Mouse (Mus musculus): ENCODE measurements around the gene Mical3. TPM values are rescaled to one million over a fixed set of nuclear protein-coding genes. Genes with fewer than 3 reads are reported as not detected.
A peak's percentile ranks its signal among the peaks of the same experiment; 100 is the strongest.
"Not testable (repeated sequence)": the region's sequence is repeated elsewhere in the genome, so short reads cannot be mapped to it uniquely, and the experiment has no call there.

Mical3 gene
- total and polyA plus RNA-seq, 3 experiments = 52.1 to 127 (median 114) TPM

- TF ChIP-seq CTCF (IDR thresholded peaks at IDR 0.05) (no peak), EP300 (IDR thresholded peaks at IDR 0.05; ENCODE audit: insufficient read depth, low read depth, low read length) (no peak), POLR2A (IDR thresholded peaks at IDR 0.05; ENCODE audit: insufficient read depth, low read depth, low read length) (no peak)
- peaks cover 5% of the 10 kb centered on the region; the same call in 1 of the 2 replicates for H3K4me1 ChIP-seq (ENCODE audit: control insufficient read depth, insufficient read depth, low read length)
- H3K27ac ChIP-seq = no peak overlapping the region
- WGBS = 23% methylated on average over 12 of the region's 12 CpGs
- no peaks in the 10 kb centered on the region for H3K79me2 ChIP-seq (replicated peaks; ENCODE audit: control insufficient read depth, insufficient read depth, low read length)
- H3K36me3 ChIP-seq (ENCODE audit: control insufficient read depth, insufficient read depth, low read length) = no peaks in the 10 kb centered on the region
- no peak overlapping the region for H3K9ac ChIP-seq (ENCODE audit: low read depth, low read length)
- peak in 1 of 2 experiments; percentile 63 for DNase-seq
- no peaks in the 10 kb centered on the region for H3K27me3 ChIP-seq (ENCODE audit: control insufficient read depth, insufficient read depth, low read length)
- H3K4me3 ChIP-seq = no peak overlapping the region
- intact Hi-C loops (cut with DNase I) = no loop called here
Measured at GRCm38 (mm10) chr6:120932597-120932996, 198.2 kb downstream of the Mical3 start.

GRCm38 (mm10) chr6:120930450-120931306 lies 200.1 kb downstream of the Mical3 start:
- no peaks in the 10 kb centered on the region for H3K36me3 ChIP-seq (ENCODE audit: control insufficient read depth, insufficient read depth, low read length)
- H3K9ac ChIP-seq (ENCODE audit: low read depth, low read length) = no peak overlapping the region
- DNase-seq = no peak
- H3K79me2 ChIP-seq (replicated peaks; ENCODE audit: control insufficient read depth, insufficient read depth, low read length) = no peaks in the 10 kb centered on the region
- H3K4me1 ChIP-seq (ENCODE audit: control insufficient read depth, insufficient read depth, low read length) = peaks cover 5% of the 10 kb centered on the region; the same call in 1 of the 2 replicates
- WGBS = 80% methylated on average over 6 of the region's 6 CpGs
- no peak for TF ChIP-seq EP300 (IDR thresholded peaks at IDR 0.05; ENCODE audit: insufficient read depth, low read depth, low read length)
- no peak for TF ChIP-seq CTCF (IDR thresholded peaks at IDR 0.05)
- no peak for TF ChIP-seq POLR2A (IDR thresholded peaks at IDR 0.05; ENCODE audit: insufficient read depth, low read depth, low read length)
- H3K27me3 ChIP-seq (ENCODE audit: control insufficient read depth, insufficient read depth, low read length) = no peaks in the 10 kb centered on the region
- H3K27ac ChIP-seq = no peak overlapping the region
- H3K4me3 ChIP-seq = no peak overlapping the region
- intact Hi-C loops (cut with DNase I) = no loop called here

GRCm38 (mm10) chr6:120929421-120929820 lies 201.4 kb downstream of the Mical3 start:
- no peak overlapping the region for H3K9ac ChIP-seq (ENCODE audit: low read depth, low read length)
- H3K36me3 ChIP-seq (ENCODE audit: control insufficient read depth, insufficient read depth, low read length) = no peaks in the 10 kb centered on the region
- intact Hi-C loops (cut with DNase I) = no loop called here
- H3K4me3 ChIP-seq = no peak overlapping the region
- no peak for DNase-seq
- H3K27me3 ChIP-seq (ENCODE audit: control insufficient read depth, insufficient read depth, low read length) = no peaks in the 10 kb centered on the region
- H3K4me1 ChIP-seq (ENCODE audit: control insufficient read depth, insufficient read depth, low read length) = peaks cover 5% of the 10 kb centered on the region; the same call in 1 of the 2 replicates
- H3K79me2 ChIP-seq (replicated peaks; ENCODE audit: control insufficient read depth, insufficient read depth, low read length) = no peaks in the 10 kb centered on the region
- no peak overlapping the region for H3K27ac ChIP-seq
- TF ChIP-seq EP300 (IDR thresholded peaks at IDR 0.05; ENCODE audit: insufficient read depth, low read depth, low read length) (no peak), CTCF (IDR thresholded peaks at IDR 0.05) (no peak), POLR2A (IDR thresholded peaks at IDR 0.05; ENCODE audit: insufficient read depth, low read depth, low read length) (no peak)
- 82% methylated on average over 1 of the region's 1 CpGs for WGBS

GRCm38 (mm10) chr6:120927765-120928164 lies 203.0 kb downstream of the Mical3 start:
- Histone ChIP-seq H3K9ac (ENCODE audit: low read depth, low read length) (no peak overlapping the region), H3K4me3 (no peak overlapping the region), H3K27ac (no peak overlapping the region), H3K4me1 (ENCODE audit: control insufficient read depth, insufficient read depth, low read length) (peaks cover 4% of the 10 kb centered on the region; the same call in 1 of the 2 replicates), H3K27me3 (ENCODE audit: control insufficient read depth, insufficient read depth, low read length) (no peaks in the 10 kb centered on the region), H3K79me2 (replicated peaks; ENCODE audit: control insufficient read depth, insufficient read depth, low read length) (no peaks in the 10 kb centered on the region), H3K36me3 (ENCODE audit: control insufficient read depth, insufficient read depth, low read length) (no peaks in the 10 kb centered on the region)
- TF ChIP-seq CTCF (IDR thresholded peaks at IDR 0.05) = no peak
- no peak for TF ChIP-seq EP300 (IDR thresholded peaks at IDR 0.05; ENCODE audit: insufficient read depth, low read depth, low read length)
- TF ChIP-seq POLR2A (IDR thresholded peaks at IDR 0.05; ENCODE audit: insufficient read depth, low read depth, low read length) = no peak
- intact Hi-C loops (cut with DNase I) = no loop called here
- peak; percentile 46 for DNase-seq
- WGBS = 17% methylated on average over 3 of the region's 3 CpGs

GRCm38 (mm10) chr6:120926880-120927279 lies 203.9 kb downstream of the Mical3 start:
- H3K27ac ChIP-seq = no peak overlapping the region
- no peak for DNase-seq
- intact Hi-C loops (cut with DNase I) = no loop called here
- H3K4me1 ChIP-seq (ENCODE audit: control insufficient read depth, insufficient read depth, low read length) = peaks cover 3% of the 10 kb centered on the region; the same call in 1 of the 2 replicates
- H3K79me2 ChIP-seq (replicated peaks; ENCODE audit: control insufficient read depth, insufficient read depth, low read length) = no peaks in the 10 kb centered on the region
- TF ChIP-seq CTCF (IDR thresholded peaks at IDR 0.05) (no peak), POLR2A (IDR thresholded peaks at IDR 0.05; ENCODE audit: insufficient read depth, low read depth, low read length) (no peak), EP300 (IDR thresholded peaks at IDR 0.05; ENCODE audit: insufficient read depth, low read depth, low read length) (no peak)
- no peaks in the 10 kb centered on the region for H3K27me3 ChIP-seq (ENCODE audit: control insufficient read depth, insufficient read depth, low read length)
- H3K9ac ChIP-seq (ENCODE audit: low read depth, low read length) = no peak overlapping the region
- H3K36me3 ChIP-seq (ENCODE audit: control insufficient read depth, insufficient read depth, low read length) = no peaks in the 10 kb centered on the region
- WGBS = 68% methylated on average over 2 of the region's 2 CpGs
- no peak overlapping the region for H3K4me3 ChIP-seq

GRCm38 (mm10) chr6:120924791-120925321 lies 205.9 kb downstream of the Mical3 start:
- intact Hi-C loops (cut with DNase I); H3K79me2 ChIP-seq (replicated peaks; ENCODE audit: control insufficient read depth, insufficient read depth, low read length); H3K4me1 ChIP-seq (ENCODE audit: control insufficient read depth, insufficient read depth, low read length); H3K27me3 ChIP-seq (ENCODE audit: control insufficient read depth, insufficient read depth, low read length); H3K36me3 ChIP-seq (ENCODE audit: control insufficient read depth, insufficient read depth, low read length); H3K27ac ChIP-seq; H3K4me3 ChIP-seq; DNase-seq; H3K9ac ChIP-seq (ENCODE audit: low read depth, low read length): not testable (repeated sequence)
- 75% methylated on average over 2 of the region's 2 CpGs for WGBS
- peak; percentile 51 for TF ChIP-seq CTCF (IDR thresholded peaks at IDR 0.05)
